Mouse (Mus musculus): ENCODE results near the gene Spata25.

Gene Spata25

DNA sequence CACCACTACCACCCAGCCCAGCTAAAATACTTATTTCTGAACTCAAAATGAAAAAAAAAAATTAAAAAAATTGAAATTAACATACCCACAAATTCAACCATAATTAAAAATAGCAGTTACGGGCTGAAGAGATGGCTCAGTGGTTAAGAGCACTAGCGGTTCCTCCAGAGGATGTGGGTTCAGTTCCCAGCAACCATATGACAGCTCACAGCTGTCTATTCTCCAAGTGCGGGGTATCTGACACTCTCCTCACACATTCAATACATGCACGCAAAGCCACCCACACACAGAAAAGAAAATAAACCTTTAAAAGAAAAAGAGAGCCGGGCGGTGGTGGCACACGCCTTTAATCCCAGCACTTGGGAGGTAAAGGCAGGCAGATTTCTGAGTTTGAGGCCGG is 21.7 kb upstream of the Spata25 start:
- no peak for DNase-seq

DNA sequence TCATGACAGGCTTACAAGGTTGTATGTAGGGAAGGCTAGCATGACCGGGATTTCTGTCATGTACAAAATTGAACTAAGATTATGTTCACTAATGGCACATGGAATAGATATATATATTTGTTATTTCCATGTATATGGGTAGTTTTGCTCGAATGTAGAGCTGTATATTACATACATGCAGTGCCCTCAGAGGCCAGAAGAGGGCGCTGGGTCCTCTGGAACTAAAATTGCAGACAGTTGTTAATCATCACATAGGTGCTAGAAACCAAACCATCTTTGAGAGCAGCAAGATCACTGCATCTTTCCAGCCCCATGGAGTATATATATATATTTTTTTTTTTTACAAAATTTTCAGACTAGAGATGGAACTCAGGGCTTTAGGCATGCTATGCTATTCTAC is 17.4 kb upstream of the Spata25 start:
- DNase-seq: no peak

DNA sequence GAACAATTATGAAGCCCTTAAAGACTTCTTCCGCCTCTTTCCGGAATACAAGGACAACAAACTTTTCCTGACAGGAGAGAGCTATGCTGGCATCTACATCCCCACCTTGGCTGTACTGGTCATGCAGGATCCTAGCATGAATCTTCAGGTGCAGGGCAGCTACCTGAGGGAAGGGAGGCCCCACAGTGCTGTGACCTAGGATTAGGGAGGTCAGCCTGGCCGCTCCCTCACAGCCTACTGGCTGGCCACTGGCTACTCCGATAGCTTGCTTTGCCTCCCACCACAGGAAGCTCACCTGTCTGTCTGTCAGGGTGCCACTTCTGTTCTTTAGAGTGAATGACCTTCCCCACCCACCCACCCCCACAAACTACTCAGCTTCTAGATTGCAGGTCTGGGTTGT is 6.8 kb upstream of the Spata25 start:
- no peak for DNase-seq

- peak; percentile 39 to 45 for DNase-seq
These were observed 6.2 kb upstream of the Spata25 start for GRCm38 (mm10) chr2:164834531-164834930.

GRCm38 (mm10) chr2:164833314-164833959 is 5.1 kb upstream of the Spata25 start, which contains the start of gene Neurl2:
Neurl2 (minus strand) TSS chr2:164833456.
- DNase-seq: peak; percentile 89 to 91

- peak; percentile 78 to 79 for DNase-seq
These were observed 4.5 kb upstream of the Spata25 start, which contains the start of gene Ctsa for GRCm38 (mm10) chr2:164832748-164833301. Ctsa (plus strand) TSS chr2:164832873.

GRCm38 (mm10) chr2:164832032-164832747 is 3.9 kb upstream of the Spata25 start:
- DNase-seq: peak in 1 of 2 experiments; percentile 41

- DNase-seq: no peak
These were observed 2.7 kb upstream of the Spata25 start for GRCm38 (mm10) chr2:164831029-164831428.

- DNase-seq: no peak
These were observed 753 bp upstream of the Spata25 start for GRCm38 (mm10) chr2:164829090-164829489.

GRCm38 (mm10) chr2:164827146-164827850 is 1.0 kb downstream of the Spata25 start:
- no peak for DNase-seq

- DNase-seq: no peak
These were observed 2.8 kb downstream of the Spata25 start for GRCm38 (mm10) chr2:164825521-164825920.

- no peak for DNase-seq
These were observed 4.4 kb downstream of the Spata25 start for GRCm38 (mm10) chr2:164823969-164824368.

DNA sequence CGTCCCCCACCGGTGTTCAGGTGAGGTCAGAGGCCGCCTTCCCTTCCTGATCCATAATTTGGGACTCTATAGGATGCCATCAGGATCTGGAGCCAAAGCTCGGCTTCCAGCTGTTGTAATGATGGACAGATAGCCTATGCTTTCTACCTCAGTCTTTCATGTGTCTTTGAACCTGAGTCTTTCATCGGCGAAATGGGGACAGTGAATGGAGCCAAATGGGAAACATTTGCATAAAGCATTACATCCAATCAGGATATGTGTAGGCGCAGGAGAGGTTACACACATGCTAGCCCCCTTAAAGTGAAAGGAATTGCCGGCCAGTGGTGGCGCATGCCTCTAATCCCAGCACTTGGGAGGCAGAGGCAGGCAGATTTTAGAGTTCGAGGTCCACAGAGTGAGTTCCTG is 5.2 kb downstream of the Spata25 start:
- peak in 1 of 2 experiments; percentile 45 for DNase-seq

GRCm38 (mm10) chr2:164822636-164823165 is 5.6 kb downstream of the Spata25 start, which contains the start of gene Zswim1:
Zswim1 (plus strand) TSS chr2:164822686.
- peak; percentile 100 for DNase-seq

- DNase-seq: peak in 1 of 2 experiments; percentile 34
These were observed 7.3 kb downstream of the Spata25 start for GRCm38 (mm10) chr2:164821060-164821459.

- DNase-seq: no peak
These were observed 10.6 kb downstream of the Spata25 start for GRCm38 (mm10) chr2:164817703-164818102.

DNA sequence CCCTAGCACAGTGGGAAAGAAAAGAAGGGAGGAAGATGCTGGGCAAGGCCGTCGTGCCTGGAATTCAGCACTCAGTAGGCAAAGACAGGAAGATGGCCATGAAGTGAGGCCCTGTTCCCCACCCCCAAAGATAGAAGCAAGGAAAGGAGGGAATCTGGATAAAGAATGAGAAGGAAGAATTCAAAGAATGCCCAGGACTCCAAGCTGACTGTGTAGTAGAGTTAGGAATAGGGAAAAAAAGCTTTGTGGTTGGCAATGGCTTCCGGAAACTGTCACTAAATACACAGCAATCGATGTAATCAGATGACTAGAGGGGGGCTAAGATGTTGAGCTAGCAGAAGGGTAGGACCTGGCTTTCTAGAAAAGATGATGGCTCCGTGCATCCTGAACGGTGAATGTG is 11.1 kb downstream of the Spata25 start:
- DNase-seq: no peak

GRCm38 (mm10) chr2:164815821-164816220 is 12.5 kb downstream of the Spata25 start:
- no peak for DNase-seq

- no peak for DNase-seq
These were observed 13.0 kb downstream of the Spata25 start for GRCm38 (mm10) chr2:164815348-164815747.

DNA sequence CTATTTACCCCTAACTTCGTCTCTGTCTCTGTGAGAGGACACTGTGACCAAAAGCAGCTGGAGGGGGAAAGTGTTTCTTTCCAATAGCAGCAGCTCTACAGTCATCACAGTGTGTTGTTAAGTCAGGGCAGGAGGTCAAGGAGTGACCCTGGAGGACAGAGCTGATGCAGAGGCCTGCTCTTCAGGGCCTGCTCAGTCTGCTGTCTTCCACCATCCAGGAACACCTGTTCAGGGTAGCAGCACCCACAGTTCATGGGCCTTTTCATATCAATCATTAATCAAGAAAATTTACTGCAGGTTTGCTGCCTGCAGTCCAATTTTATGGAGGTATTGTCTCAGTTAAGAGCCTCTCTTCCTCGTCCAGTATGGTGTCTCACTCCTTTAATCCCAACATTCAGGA is 14.8 kb downstream of the Spata25 start:
- no peak for DNase-seq

GRCm38 (mm10) chr2:164806614-164807013 is 21.7 kb downstream of the Spata25 start:
- DNase-seq: no peak

GRCm38 (mm10) chr2:164805332-164805718 is 23.0 kb downstream of the Spata25 start:
- peak in 1 of 2 experiments; percentile 53 for DNase-seq

Data from cerebellum, adult 18-20 months (tissue).